Mouse (Mus musculus) 416B (cell line): ENCODE measurements around the gene Prrx1.

Experiments used
- DNase-seq: peaks from one replicate; pipeline ENCODE4 v3.0.0; 2011; ENCODE audit warnings: low read depth

The Prrx1 gene

DNA sequence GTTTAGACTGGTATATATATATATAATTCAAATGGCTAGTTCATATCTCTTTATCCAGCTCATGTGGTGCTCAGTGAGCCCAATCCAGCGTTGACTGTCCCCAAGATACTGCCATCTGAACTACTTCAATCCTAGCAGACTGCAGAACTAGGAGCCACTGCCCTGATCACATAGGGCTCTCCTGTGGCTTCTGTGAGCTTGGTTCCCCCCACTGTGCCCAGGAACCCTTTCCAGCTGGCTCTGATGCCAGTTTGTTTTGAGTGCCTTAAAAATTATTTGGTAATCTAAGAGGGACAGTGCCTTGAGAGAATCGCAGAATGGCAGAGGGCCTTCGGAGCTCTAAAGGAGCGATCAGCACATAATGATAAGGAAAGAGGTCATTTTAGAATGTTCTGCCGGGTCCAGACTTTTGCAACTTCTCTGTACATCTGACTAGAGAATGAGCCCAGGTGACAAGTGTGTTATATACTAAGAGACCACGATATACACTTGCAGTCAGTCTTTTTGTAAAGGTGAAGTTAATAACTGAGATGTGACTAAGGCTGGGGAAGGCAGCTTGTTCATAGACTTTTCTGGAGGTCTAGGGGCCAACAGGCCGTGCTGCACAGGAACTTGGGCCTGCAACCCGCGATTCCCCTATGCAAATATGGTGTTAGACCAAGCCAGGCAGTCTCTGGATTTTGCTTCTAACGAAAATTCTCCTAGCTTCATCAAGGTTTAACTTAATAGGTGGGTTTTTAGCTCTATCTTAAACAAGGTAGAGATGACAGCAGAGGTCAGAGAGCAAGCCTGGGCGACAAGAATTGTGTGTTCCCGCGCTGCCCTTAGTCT, 2.3 kb downstream of the Prrx1 start:
- no peak for DNase-seq

DNA sequence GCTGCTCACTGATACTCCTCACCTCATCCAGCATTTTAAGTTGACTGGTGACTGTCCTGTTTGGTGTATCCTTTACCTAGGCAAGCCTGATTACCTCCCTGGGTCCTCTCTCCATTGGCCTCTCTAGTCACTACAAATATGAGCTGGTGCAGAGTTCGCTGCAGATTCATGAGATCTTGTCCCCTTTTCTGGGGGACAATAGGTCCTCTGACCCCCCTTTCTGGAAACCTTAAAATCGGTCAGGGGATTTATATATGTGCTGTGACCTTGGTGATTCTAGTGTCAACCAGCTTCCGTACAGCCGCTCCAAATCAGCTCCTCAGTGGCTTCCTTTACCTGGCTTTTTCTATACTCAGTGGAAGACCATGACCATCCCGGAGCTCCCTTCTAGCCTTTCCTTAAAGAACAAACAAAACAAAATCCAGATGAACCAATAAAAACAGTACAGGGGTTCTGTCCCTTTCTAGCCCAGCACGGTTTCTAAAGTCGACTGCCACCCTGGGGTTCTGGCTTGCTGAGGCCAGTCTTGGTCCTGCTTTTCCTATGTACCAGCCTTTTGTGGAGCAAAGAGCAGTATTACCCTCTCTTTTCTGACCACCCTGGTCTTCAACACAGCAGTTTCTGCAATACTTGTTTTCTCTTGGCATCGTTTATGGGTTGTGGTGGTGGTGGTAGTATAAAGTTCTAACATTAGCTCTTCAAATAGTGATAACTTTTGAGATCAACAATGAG, 3.3 kb downstream of the Prrx1 start:
- DNase-seq: no peak

DNA sequence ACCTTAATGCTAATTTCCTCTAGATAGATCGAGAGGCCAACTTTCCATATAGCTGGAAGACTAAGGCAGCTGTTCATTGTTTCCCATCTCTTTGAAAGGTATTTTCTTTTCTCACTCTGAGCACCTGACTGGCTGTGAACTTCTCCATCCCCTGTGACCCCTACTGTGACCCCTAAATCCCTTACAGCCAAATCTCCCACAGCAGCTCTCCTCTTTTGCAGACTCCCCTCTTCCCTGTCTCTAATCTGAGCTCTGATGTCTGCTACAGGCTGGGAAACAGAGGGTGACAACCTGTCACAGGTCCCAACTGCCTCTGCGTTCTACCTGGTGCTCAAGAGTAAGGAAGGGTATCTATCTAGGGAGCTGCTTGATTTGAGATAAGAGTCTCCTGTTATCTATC, 4.0 kb downstream of the Prrx1 start:
- no peak for DNase-seq

DNA sequence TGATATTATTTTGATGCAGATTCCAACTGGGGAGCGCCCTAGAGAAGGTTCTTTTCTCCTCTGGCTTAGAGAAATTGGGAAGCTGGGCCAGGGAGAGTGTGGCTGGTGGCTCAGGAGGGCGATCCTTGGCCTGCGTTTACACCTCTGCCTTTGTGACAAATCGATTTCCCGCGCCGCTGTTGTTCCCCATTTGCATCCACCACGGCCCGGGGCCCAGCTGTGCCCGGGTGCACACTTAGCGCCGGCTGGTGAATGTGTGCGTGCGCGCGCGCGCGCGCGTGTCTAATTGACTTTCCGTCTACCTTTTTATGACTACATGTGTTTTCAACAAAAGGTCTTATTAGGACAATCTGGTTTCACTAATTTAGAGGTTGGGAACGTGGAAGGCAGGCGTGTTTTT, 4.9 kb downstream of the Prrx1 start:
- DNase-seq: no peak

DNA sequence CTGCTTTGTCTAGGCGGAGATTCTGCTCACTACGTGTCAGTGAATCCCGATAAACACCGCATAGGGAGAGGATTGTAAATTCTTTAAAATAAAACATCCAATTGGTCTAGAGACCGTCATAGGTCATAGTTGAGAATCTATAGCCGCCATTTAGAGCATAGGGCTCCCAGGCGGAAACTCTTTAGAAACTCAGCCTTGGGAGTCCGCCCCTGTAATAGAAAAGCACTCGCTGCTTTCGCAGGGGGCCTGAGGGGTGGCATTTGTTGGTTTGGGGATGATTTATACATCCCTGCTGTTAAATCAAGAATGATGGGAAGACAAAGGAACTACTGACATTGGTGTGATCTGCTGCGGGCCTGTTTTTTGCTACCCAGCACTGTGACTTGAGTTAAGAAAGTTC, 5.8 kb downstream of the Prrx1 start:
- no peak for DNase-seq

DNA sequence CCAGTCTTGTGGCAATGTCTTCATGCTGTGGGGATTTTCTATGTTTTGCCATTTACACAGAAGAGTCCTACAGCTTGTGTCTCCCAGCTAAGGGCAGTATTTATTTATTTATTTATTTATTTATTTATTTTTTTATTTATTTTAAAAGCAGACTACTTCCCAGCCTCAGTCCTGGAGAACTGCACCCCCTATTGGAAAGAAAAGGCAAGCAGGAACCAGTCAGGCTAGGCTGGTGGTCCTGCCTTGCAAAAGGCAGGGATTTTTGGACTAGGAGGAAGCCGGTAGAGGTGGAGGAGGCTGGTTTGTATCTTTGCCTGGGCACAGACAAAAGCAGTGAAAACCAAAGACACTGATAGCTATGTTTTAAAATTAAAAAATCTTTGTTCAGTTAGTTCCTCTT, 7.6 kb downstream of the Prrx1 start:
- no peak for DNase-seq

DNA sequence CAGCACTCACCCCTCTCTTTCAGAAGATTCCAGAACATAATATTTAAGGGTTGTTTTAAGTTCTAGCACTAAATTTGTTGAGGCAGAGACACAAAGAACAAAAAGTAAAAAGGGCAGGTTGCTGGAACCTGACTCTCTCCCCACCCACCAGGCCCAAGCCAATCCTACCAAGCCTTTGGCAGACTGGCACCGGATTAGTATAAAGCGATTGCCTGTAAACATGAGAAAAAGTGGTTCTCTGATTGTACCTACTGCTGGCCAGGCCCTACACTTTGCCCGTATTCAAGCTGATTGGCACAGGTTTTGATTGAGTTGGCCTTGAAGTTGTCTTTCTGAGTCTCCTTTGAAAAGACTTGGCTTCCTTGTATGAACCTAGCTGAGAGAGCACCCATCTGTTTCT, 8.7 kb downstream of the Prrx1 start:
- no peak for DNase-seq

DNA sequence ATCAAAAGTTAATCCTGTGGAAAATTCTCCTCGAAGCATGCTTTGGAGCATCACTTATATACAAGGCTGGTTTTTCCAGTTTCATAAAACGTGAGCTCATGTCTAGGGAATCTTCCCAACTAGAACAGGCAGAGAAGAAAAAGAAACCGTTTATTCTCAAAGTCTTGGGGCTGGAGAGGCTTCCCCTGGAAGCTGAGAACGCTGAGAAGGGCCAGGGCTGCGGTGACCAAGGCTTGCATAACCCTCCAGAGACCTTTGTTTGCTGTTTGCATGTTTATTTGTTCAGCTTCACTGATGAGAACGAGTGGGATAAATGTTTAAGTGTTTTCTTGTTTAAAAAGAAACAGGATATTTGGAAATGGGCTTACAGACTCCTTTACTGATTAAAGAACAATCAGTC, 11.2 kb downstream of the Prrx1 start:
- no peak for DNase-seq

DNA sequence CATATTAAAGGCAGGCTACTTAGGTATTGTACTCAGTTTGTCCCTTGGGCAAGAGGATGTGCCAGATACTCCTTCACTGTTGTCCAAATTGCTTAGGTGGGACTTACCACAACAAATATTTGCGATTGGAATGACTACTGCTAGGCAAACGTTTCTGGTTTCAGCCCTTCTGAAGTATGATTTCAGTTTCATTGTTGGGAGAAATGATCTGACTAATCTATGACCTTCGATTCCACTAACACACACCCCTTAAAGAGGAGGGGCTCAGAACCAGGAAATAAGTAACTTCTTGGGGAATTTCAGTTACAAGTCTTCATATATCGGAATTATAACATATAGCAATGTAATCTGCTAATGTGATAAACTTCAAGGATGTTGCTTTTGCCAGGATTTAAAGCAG, 20.4 kb downstream of the Prrx1 start:
- no peak for DNase-seq

DNA sequence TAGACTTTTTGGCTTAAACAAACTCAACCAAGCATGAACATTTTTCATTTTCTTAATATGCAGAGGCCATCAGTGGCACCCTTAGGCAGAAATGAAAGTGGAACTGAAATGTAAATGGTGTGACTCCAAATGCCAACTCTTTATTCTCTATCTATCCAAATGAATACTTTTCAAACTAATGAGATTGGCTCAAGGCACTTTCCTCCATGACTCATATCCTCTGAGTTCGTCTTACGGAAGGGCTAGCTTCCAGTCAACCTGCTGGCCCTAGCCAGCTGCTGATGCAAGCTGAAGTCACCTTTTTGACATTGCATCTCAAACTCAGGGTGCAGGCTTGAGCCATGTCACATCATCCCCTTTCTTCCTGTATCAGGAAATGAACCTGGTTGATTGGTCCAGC, 21.6 kb downstream of the Prrx1 start:
- DNase-seq: peak; percentile 72

DNA sequence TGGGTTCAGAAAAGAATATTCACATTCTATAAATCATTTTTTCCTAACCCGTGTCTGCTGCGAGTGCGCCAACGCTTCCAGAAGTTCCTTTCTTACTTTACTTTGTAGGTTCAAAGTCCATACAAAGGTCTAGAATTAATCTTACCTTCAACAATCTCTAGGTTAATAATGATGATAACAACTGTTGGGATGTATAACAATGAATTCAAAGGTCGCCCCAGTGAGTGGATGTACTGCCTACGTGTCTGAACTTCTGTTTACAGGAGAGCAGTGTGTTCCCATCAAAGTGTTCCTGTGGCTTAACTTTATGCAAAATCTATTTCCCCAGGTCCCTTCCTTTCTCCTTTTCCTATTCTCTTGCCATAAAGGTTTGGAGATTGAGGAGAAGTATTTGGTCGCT, 24.4 kb downstream of the Prrx1 start:
- DNase-seq: no peak

DNA sequence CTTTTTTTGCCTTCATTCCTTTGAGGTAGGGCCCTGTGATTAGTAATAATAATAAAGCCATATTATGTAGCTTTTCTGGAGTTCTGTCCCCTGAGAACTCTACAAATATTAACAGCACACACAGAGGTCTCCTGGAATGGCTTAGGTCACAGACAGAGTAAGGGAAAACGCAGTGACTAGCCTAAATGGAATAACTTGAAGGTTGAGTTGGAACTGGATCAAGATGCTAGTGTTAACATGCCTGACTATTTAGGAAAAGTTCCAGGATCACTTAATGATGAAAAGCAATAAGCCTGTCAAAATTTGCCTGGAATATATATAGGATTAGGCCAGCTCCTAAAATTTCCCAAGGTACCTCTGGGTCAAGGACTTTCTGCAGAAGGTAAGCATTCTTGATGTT, 28.0 kb downstream of the Prrx1 start:
- DNase-seq: no peak

DNA sequence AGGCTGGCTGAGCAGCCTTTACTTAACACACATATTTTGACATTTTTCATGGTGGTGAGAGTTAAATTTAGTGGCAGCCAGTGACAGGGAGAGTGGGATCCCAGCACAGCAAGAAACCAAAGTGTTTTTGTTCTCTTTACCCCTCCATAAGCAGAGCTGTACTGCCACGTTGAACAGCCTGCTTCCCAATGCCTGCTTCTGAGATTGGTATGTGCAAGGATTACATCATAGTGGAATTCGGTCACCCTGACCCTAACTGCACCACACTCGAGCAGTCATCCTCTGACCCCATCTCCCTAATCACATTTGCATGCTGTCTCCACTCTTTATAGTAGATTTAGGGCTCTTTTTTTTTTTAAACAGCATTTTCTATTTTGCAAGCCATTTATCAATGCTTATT, 28.4 kb downstream of the Prrx1 start:
- DNase-seq: no peak

DNA sequence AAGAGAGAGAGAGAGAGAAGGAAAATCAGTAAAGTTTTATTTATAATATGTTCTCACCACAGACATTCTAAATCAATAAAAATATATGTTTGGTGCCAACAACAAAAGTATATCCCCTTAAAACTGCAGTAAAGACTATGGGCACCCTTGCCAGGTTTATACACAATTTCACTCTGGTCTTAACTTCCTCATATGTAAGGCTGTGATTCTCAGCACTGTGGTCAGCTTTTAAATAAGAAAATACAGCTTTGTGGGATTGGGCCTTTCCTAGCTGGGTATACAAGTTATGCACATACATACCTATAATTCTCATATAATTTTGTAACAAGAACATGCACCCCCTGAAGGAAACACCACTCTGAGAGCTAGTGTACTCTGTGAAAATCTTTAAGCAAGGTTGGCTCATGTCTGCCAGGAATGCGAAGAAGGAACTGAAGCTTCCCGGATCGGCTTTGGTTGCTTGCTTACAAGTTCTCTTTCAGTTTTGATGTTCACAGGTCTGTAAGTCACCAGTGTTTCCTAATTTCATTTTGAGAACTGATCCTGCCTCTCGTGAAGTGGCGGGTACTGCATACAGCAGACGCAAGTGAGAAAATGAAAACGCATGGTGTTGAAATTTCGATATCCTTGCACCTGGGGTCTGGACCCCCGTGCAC, 29.4 kb downstream of the Prrx1 start:
- no peak for DNase-seq

DNA sequence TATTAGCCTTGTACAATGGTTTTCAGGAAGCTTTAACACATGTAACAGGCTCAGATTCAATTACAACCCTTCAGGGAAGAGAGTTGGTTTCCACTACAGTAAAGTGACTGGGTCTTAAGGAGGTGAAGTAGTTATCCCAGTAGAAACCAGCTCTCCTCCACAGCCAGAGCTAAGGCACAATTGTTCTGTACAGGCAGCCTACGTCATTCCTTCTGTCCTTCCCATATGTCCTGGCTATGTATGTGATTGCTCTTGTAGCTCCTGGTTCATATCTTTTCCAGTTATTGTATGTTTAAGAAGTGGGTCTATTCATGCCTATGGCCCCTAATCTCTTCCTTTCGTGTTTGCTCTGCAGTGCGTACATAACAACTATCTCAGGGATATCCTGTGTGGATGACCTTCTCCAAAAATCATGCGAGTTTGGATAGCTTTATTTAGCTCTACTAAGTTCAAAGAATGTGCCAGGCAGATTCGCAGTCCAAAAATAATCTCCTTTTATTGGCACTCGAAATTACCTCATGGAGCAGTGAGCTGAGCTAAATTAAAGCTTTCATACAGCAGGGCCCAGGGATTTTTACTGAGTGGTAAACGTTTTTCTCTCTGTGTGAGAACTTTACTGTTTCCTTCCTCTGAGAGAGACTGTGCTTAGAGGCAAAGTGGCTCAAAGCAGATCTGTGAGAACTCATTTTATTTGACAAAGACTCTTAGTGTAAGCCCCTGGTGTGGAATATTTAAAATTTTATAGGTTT, 31.9 kb downstream of the Prrx1 start:
- no peak for DNase-seq

DNA sequence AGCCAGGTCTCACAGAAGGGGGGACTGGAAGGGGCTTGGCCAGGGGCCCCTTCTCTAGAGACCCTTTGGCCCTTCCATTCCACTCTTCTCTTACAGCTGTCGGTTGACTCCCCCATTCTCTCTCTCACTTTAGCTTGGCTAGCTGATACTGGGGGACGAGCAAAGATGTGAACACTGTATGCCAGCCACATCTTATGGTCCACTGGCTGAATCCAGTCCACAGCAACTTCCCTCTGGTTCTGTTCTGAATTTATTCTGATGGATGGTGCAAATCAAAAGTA, 32.7 kb downstream of the Prrx1 start:
- DNase-seq: no peak

DNA sequence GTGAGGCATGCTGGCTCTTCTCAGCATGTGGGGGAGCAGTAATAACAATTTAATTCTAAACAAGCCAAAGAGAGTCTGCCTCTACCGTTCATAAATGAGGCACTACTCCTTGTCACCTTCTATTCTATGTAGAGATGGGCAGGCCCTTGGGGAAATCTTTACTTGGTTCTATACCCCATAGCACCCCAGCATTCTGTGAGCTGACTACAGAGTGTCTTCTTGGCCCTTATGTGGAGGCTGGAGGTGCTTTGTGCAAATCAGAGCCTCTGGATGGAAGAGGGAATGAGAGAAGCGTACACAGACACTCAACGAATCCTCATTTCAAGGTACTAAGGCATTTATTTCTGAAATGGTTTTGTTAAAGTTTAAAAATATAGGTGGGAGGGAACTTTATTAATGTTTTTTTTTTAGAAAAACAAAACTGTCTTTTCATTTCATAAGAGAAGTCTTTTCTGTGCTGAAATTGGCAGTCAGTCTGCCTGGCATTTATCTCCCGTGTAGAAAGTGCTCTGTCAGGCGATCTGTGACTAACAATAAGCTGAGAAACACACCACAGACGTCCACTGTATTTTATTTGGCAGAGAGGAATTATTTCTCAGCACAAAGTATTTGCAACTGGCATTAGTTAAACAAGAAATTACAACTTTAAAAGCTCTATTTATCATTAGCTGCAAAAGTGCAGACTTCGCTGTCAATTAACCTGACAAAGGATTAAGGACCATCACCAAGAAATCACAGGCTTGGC, 33.2 kb downstream of the Prrx1 start:
- DNase-seq: no peak

DNA sequence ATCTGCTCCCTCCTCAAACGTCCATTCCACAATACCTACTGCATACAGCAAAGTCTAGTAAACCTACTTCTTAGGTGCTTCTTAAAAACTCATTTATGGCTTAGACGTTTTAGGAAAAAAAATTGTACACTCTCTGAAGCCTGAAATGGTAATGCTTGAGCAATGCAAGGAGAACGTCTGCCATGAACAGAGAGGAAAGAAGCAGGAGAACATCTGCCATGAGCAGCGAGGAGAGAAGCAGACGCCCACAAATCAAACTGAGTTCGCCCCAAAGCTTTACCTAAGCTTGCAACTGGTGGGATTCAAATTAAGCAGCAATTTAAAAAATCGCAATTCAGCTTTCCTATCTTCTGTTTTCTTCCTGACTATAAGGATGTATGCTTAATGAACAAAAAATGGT, 36.4 kb downstream of the Prrx1 start:
- DNase-seq: no peak

DNA sequence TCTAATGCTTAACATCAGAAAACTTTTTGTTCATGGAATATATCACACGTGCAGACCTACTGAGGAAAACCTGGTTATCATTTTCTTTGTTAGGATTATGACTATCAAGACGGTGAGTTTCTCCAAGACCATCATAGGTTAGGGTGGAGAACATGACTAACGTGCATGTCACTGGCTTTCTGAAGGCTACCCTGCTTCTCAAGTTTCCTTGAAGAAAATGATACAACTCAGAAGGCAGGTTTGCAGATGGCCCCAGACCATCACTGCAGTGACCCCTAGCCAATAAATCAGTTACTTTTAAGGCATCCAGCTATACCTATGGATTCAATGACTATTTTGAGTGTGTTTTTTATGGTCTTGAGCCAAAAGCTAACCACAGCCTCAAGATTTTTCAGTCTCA, 38.6 kb downstream of the Prrx1 start:
- DNase-seq: no peak

DNA sequence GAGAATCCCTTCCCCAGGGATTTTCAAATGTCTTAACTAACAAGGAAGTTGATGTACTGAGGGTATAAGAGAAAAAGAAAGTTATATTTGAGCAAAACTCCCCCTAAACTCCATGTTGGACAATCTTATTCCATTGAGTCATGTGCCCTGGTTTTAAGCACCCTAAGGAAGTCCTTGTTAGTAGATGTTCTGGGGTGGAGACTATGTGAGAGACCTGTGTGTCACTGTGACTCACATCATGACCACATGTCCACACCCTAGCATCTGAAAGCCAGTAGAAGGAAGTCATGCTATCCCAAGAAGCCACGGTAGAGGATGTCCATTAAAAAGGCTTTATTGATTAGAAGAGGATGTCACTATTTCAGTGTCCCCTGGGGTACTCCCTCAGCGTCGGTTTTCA, 40.4 kb downstream of the Prrx1 start:
- peak; percentile 28 for DNase-seq

DNA sequence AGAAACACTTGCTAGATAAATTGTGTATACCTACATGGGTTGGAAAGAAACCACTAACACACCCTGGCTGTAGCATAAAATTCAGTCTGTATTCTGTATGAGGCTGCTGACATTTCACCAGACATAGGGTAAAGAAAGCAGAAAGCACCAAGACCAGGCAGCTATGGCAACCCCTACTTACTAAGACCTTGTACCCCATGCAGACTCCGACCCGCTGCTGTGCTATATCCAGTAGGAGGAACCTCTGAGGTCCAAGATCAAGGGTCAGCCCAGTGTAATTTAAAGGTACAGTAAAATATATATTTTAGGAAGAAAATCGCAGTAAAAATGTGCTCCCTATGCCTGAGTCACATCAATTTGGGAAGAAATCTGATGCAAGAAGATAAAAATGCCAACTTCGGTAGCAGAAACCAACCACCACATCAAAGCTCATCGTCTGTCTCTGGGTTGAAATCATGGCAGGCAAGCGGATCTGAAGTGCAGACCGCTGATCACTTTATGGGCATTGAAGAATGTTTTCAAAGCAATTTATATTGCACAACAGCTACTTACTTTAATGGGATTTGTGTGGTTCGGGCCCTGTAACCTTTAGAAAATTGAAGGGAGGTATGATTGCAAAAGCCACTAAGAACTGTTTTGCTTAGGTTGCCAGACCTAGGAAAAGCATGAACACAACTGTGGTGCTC, 46.5 kb downstream of the Prrx1 start:
- DNase-seq: no peak
